Mouse (Mus musculus): Measurements from ENCODE around the gene Slc34a1.

- TF ChIP-seq POLR2A (IDR thresholded peaks at IDR 0.05; ENCODE audit: borderline replicate concordance, insufficient read depth, low read length): no peak
- no peak for TF ChIP-seq CTCF (IDR thresholded peaks at IDR 0.05; ENCODE audit: borderline replicate concordance, insufficient read depth, low read depth, low read length)
These were observed 9.4 kb downstream of the Slc34a1 start for GRCm38 (mm10) chr13:55407341-55407740.

Data from cerebellum, adult 2 months (tissue).